18 mouse cellular contexts compared by ENCODE assay signal in genomic region chr5:28169166-28169801, GRCm38 (mm10). TPM values are rescaled to one million over a fixed set of nuclear protein-coding genes. Genes with fewer than 3 reads are reported as not detected.
DNase-seq lines count a peak whose midpoint lies in the region; ATAC-seq lines count a peak whose summit lies in the region.
"Had no signal": no experiment of that assay in that cellular context is flagged by ENCODE, and none has a peak within 500 bp of the region (broad histone marks: within the 10 kb centered on the region; RNA-seq: fewer than 3 reads in every experiment).

No protein-coding gene starts in this region.

- H3K36me3 ChIP-seq in kidney, embryonic 15.5 days = no peaks in the 10 kb centered on the region
- no peaks in the 10 kb centered on the region for H3K36me3 ChIP-seq in kidney, embryonic 14.5 days (ENCODE audit: control insufficient read depth, insufficient read depth, low read length)
- no peaks in the 10 kb centered on the region for H3K36me3 ChIP-seq in hindbrain, embryonic 12.5 days
- H3K36me3 ChIP-seq in limb, embryonic 10.5 days = no peaks in the 10 kb centered on the region
- no peaks in the 10 kb centered on the region for H3K36me3 ChIP-seq in midbrain, embryonic 16.5 days (ENCODE audit: control insufficient read depth, insufficient read depth, low read length)
- H3K36me3 ChIP-seq: lung, embryonic 15.5 days had no signal

- H3K4me2 ChIP-seq in kidney, embryonic 15.5 days = 0 out of 2 replicates have a peak overlapping the region, but pooled peaks have one; percentile 42
- no peak overlapping the region for H3K4me2 ChIP-seq in kidney, embryonic 14.5 days (replicated peaks; ENCODE audit: low read depth, low read length)
- peak overlapping the region; percentile 57 for H3K4me2 ChIP-seq in hindbrain, embryonic 12.5 days (replicated peaks)
- H3K4me2 ChIP-seq in midbrain, embryonic 16.5 days (ENCODE audit: low read length) = peak overlapping the region; percentile 74

- H3K27ac ChIP-seq in kidney, embryonic 15.5 days = no peak overlapping the region
- H3K27ac ChIP-seq in kidney, embryonic 14.5 days (ENCODE audit: low read depth, low read length) = no peak overlapping the region
- peak overlapping the region; percentile 52; the same call in 1 of the 2 replicates for H3K27ac ChIP-seq in hindbrain, embryonic 12.5 days
- no peak overlapping the region for H3K27ac ChIP-seq in limb, embryonic 10.5 days
- H3K27ac ChIP-seq in midbrain, embryonic 16.5 days (ENCODE audit: low read length) = peak overlapping the region; percentile 64
- H3K27ac ChIP-seq: layer of hippocampus, adult 2 months; lung, embryonic 15.5 days had no signal

- peaks cover 97% of the 10 kb centered on the region for H3K27me3 ChIP-seq in kidney, embryonic 15.5 days
- peaks cover 93% of the 10 kb centered on the region for H3K27me3 ChIP-seq in kidney, embryonic 14.5 days (ENCODE audit: control insufficient read depth, insufficient read depth, low read length)
- peaks cover 85% of the 10 kb centered on the region for H3K27me3 ChIP-seq in hindbrain, embryonic 12.5 days
- peaks cover 98% of the 10 kb centered on the region for H3K27me3 ChIP-seq in limb, embryonic 10.5 days (ENCODE audit: low read depth, poor library complexity, severe bottlenecking)
- peaks cover 19% of the 10 kb centered on the region for H3K27me3 ChIP-seq in midbrain, embryonic 16.5 days (ENCODE audit: control insufficient read depth, insufficient read depth, low read depth, low read length)

- H3K9me3 ChIP-seq in kidney, embryonic 15.5 days (replicated peaks) = no peaks in the 10 kb centered on the region
- no peaks in the 10 kb centered on the region for H3K9me3 ChIP-seq in kidney, embryonic 14.5 days (ENCODE audit: control insufficient read depth, low read length)
- no peaks in the 10 kb centered on the region for H3K9me3 ChIP-seq in hindbrain, embryonic 12.5 days (replicated peaks)
- no peaks in the 10 kb centered on the region for H3K9me3 ChIP-seq in limb, embryonic 10.5 days (replicated peaks)
- no peaks in the 10 kb centered on the region for H3K9me3 ChIP-seq in midbrain, embryonic 16.5 days (replicated peaks; ENCODE audit: control insufficient read depth, low read length, poor library complexity, severe bottlenecking)
- H3K9me3 ChIP-seq: lung, embryonic 15.5 days had no signal

- H3K4me3 ChIP-seq in kidney, embryonic 15.5 days (replicated peaks) = 0 out of 2 replicates have a peak overlapping the region, but pooled peaks have one; percentile 21
- no peak overlapping the region for H3K4me3 ChIP-seq in kidney, embryonic 14.5 days (ENCODE audit: low read length)
- H3K4me3 ChIP-seq in hindbrain, embryonic 12.5 days = peak overlapping the region; percentile 51
- H3K4me3 ChIP-seq in limb, embryonic 10.5 days = no peak overlapping the region
- peak overlapping the region; percentile 67 for H3K4me3 ChIP-seq in midbrain, embryonic 16.5 days (ENCODE audit: low read depth, low read length)
- H3K4me3 ChIP-seq: layer of hippocampus, adult 2 months; myocyte had no signal

- 4% methylated on average over 5 of the region's 5 CpGs for WGBS in kidney, embryonic 15.5 days
- 7% methylated on average over 5 of the region's 5 CpGs for WGBS in kidney, embryonic 14.5 days
- WGBS in hindbrain, embryonic 12.5 days = 7% methylated on average over 5 of the region's 5 CpGs
- 3% methylated on average over 5 of the region's 5 CpGs for WGBS in limb, embryonic 10.5 days
- WGBS in midbrain, embryonic 16.5 days = 7% methylated on average over 5 of the region's 5 CpGs

- H3K4me1 ChIP-seq in kidney, embryonic 15.5 days = peaks cover 37% of the 10 kb centered on the region
- H3K4me1 ChIP-seq in kidney, embryonic 14.5 days (ENCODE audit: control insufficient read depth, insufficient read depth, low read length) = peaks cover 14% of the 10 kb centered on the region; the same call in 1 of the 2 replicates
- H3K4me1 ChIP-seq in hindbrain, embryonic 12.5 days = peaks cover 15% of the 10 kb centered on the region
- peaks cover 31% of the 10 kb centered on the region for H3K4me1 ChIP-seq in limb, embryonic 10.5 days
- peaks cover 14% of the 10 kb centered on the region for H3K4me1 ChIP-seq in midbrain, embryonic 16.5 days (ENCODE audit: control insufficient read depth, insufficient read depth, low read length)

- no peak overlapping the region for H3K9ac ChIP-seq in kidney, embryonic 15.5 days
- H3K9ac ChIP-seq in kidney, embryonic 14.5 days (ENCODE audit: low read depth, low read length) = no peak overlapping the region
- H3K9ac ChIP-seq in hindbrain, embryonic 12.5 days = peak overlapping the region; percentile 77
- peak overlapping the region; percentile 78 for H3K9ac ChIP-seq in midbrain, embryonic 16.5 days (ENCODE audit: low read depth, low read length)
- H3K9ac ChIP-seq: forebrain, postnatal 0 days; lung, embryonic 15.5 days had no signal

- ATAC-seq in kidney, embryonic 15.5 days (replicated peaks; ENCODE audit: low FRiP score) = no peak
- no peak for ATAC-seq in kidney, embryonic 14.5 days (ENCODE audit: low FRiP score, low TSS enrichment)
- no peak for ATAC-seq in hindbrain, embryonic 12.5 days (ENCODE audit: low FRiP score)
- ATAC-seq in midbrain, embryonic 16.5 days = no peak
- ATAC-seq: CD4-positive, CD25-positive, alpha-beta regulatory T cell, adult 4 months; forebrain, postnatal 0 days had no signal

- DNase-seq in limb, embryonic 10.5 days (ENCODE audit: low spot score) = peak; percentile 57
- no peak for DNase-seq in thymus, postnatal 4 days
- DNase-seq in urinary bladder, postnatal 10 days (ENCODE audit: low spot score) = no peak
- DNase-seq: adrenal gland, postnatal 14 days; forebrain, postnatal 0 days; gastrocnemius, postnatal 14 days; kidney, adult 9 months had no signal

RNA-seq across cellular contexts. Expression of gene En2, which starts 3.8 kb away (rescaled TPM):
- polyA plus RNA-seq in kidney, embryonic 15.5 days (2015; fragmentation: Nextera tagmentation; extraction: Ambion mirVana) = 0.09 and 0.15 TPM in 2 replicates
- polyA plus RNA-seq in kidney, embryonic 14.5 days (2014; fragmentation: Nextera tagmentation; extraction: Ambion mirVana) = 0.10 and 0.27 TPM in 2 replicates
- 0.66 and 0.86 TPM in 2 replicates for polyA plus RNA-seq in hindbrain, embryonic 12.5 days (2016; fragmentation: Nextera tagmentation; extraction: Ambion mirVana)
- polyA plus RNA-seq in limb, embryonic 10.5 days (2016; fragmentation: Nextera tagmentation; extraction: Ambion mirVana) = not detected in 2 replicates
- 0.55 and 0.72 TPM in 2 replicates for polyA plus RNA-seq in midbrain, embryonic 16.5 days (2015; fragmentation: Nextera tagmentation; extraction: Ambion mirVana)
- polyA plus RNA-seq: CD4-positive, CD25-positive, alpha-beta regulatory T cell, adult 4 months; forebrain, postnatal 0 days; liver, embryonic 11.5 days; lung, embryonic 15.5 days; myocyte; spleen, adult 2 months; stomach, embryonic 16.5 days had no signal

Comparison
In these comparisons a context has a peak if more than half of its experiments do, and no peak if none do; other contexts are left out.
1. H3K4me3 ChIP-seq: peak in kidney, embryonic 15.5 days (single experiment), hindbrain, embryonic 12.5 days (single experiment) and midbrain, embryonic 16.5 days (single experiment); none in kidney, embryonic 14.5 days (single experiment) and limb, embryonic 10.5 days (single experiment).
2. H3K27ac ChIP-seq: peak in hindbrain, embryonic 12.5 days (single experiment) and midbrain, embryonic 16.5 days (single experiment); none in kidney, embryonic 15.5 days (single experiment), kidney, embryonic 14.5 days (single experiment) and limb, embryonic 10.5 days (single experiment).
3. H3K9ac ChIP-seq: peak in hindbrain, embryonic 12.5 days (single experiment) and midbrain, embryonic 16.5 days (single experiment); none in kidney, embryonic 15.5 days (single experiment) and kidney, embryonic 14.5 days (single experiment).